Mouse (Mus musculus) heart, embryonic 11.5 days (tissue): ENCODE results near the gene Ifrd2. TPM values are rescaled to one million over a fixed set of nuclear protein-coding genes. Genes with fewer than 3 reads are reported as not detected.

Experiments used
- ATAC-seq: fragments of 200-750 bp; cut with Nextera tagmentation; replicated peaks from 2 replicates; pipeline ENCODE4 v1.8.0; 2017; ENCODE audit warnings: moderate library complexity; ENCODE audit not compliant: insufficient number of reproducible peaks, low FRiP score, low TSS enrichment
- H3K27ac ChIP-seq: fragments of 300-500 bp; sonication (generic); 2 replicates; pipeline ENCODE4 v1.5.1; 2014; ENCODE audit warnings: mild to moderate bottlenecking, low read depth, low read length
- H3K27me3 ChIP-seq: fragments of 300-500 bp; sonication (generic); 2 replicates; pipeline ENCODE4 v1.6.1; 2014; ENCODE audit warnings: mild to moderate bottlenecking, low read length, mixed read lengths; ENCODE audit not compliant: control insufficient read depth, insufficient read depth
- H3K36me3 ChIP-seq: fragments of 300-500 bp; sonication (generic); 2 replicates; pipeline ENCODE4 v1.6.1; 2014; ENCODE audit warnings: mild to moderate bottlenecking, low read length, moderate library complexity, mixed read lengths; ENCODE audit not compliant: control insufficient read depth, insufficient read depth
- H3K4me1 ChIP-seq: fragments of 300-500 bp; sonication (generic); 2 replicates; pipeline ENCODE4 v1.6.1; 2014; ENCODE audit warnings: low read length; ENCODE audit not compliant: control insufficient read depth, insufficient read depth
- H3K4me2 ChIP-seq: fragments of 300-500 bp; sonication (generic); 2 replicates; pipeline ENCODE4 v1.6.1; 2014; ENCODE audit warnings: mild to moderate bottlenecking, moderate library complexity
- H3K4me3 ChIP-seq: fragments of 300-500 bp; sonication (generic); 2 replicates; pipeline ENCODE4 v1.5.1; 2014; ENCODE audit warnings: low read depth, low read length
- H3K9ac ChIP-seq: fragments of 300-500 bp; sonication (generic); 2 replicates; pipeline ENCODE4 v1.6.1; 2014; ENCODE audit warnings: mild to moderate bottlenecking, low read depth, low read length, moderate library complexity
- H3K9me3 ChIP-seq: fragments of 300-500 bp; sonication (generic); replicated peaks from 2 replicates; pipeline ENCODE4 v1.6.1; 2016; ENCODE audit warnings: low read length; ENCODE audit not compliant: control insufficient read depth
- WGBS: fragments of 180-500 bp; shearing (Covaris S2); extraction: QIAGEN DNeasy Blood & Tissue Kit; methylation state at CpG from one replicate; pipeline ENCODE4 v1.1.7; 2014; ENCODE audit not compliant: insufficient replicate concordance; 5-methylcytosine and 5-hydroxymethylcytosine counted together
- polyA plus RNA-seq: library from polyadenylated mRNA; unstranded; fragments of >200 nt; fragmentation: Nextera tagmentation; extraction: Ambion mirVana; gene quantifications from 2 replicates; pipeline ENCODE4 v1.2.1, GENCODE M21; 2014

Gene Ifrd2
- polyA plus RNA-seq, 1 experiment from 2014 or later: 57.5 TPM

DNA sequence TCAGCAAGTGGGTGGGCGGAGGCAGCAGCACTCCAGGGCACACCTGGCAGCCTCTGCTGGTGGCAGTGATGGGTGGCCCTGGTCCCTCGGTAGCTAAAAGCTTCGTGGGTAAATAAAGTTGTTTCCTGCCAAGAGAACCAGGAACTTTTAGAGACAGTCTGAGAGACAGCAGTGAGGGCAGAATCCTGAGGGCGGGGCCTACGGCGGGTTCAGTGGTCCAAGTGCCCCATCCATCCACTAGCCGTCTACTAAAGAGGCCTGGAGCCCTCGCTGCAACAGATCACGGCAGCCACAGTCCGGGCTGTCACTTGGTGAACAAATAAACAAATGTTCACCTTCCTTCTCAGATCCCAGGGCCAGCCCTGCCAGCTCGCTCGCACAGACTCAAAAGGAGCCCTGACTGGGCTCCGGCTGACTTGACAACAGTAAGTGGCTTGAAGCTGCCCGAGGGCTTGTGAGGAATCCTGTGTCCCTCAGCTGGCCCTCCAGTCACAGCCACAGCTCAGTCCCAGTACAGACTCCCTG, 42.5 kb downstream of the Ifrd2 start:
- WGBS: 25% methylated on average over 14 of the region's 14 CpGs
- no peak for ATAC-seq
- peak overlapping the region; percentile 42 for H3K4me2 ChIP-seq
- peaks cover 76% of the 10 kb centered on the region for H3K4me1 ChIP-seq
- 0 out of 2 replicates have a peak overlapping the region, but pooled peaks have one; percentile 10 for H3K4me3 ChIP-seq
- H3K9me3 ChIP-seq: no peaks in the 10 kb centered on the region
- peak overlapping the region; percentile 58 for H3K9ac ChIP-seq
- peak overlapping the region; percentile 82 for H3K27ac ChIP-seq
- peaks cover 5% of the 10 kb centered on the region; the same call in 1 of the 2 replicates for H3K36me3 ChIP-seq
- no peaks in the 10 kb centered on the region for H3K27me3 ChIP-seq

DNA sequence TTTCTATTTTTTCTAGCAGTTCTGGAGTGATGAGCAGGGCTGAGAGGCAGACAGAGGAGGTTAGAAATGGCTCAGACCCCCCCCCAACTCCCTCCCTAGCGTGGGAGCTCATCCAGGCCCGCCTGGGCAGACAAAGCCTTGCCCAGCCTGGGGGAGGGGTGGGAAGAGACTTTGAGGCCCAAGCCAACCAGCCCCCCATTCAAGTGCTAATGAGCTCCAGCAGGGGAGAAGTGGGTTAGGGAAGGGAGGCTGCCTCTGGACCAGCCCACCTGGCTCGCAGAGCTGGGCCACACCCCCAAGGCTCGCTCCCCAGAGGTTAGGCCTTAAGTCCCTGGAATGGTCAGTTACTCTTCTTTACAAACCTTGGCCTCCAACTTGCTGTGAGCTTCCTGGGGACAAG, 43.1 kb downstream of the Ifrd2 start:
- WGBS: 25% methylated on average over 4 of the region's 4 CpGs
- peak overlapping the region; percentile 82 for H3K27ac ChIP-seq
- no peak for ATAC-seq

DNA sequence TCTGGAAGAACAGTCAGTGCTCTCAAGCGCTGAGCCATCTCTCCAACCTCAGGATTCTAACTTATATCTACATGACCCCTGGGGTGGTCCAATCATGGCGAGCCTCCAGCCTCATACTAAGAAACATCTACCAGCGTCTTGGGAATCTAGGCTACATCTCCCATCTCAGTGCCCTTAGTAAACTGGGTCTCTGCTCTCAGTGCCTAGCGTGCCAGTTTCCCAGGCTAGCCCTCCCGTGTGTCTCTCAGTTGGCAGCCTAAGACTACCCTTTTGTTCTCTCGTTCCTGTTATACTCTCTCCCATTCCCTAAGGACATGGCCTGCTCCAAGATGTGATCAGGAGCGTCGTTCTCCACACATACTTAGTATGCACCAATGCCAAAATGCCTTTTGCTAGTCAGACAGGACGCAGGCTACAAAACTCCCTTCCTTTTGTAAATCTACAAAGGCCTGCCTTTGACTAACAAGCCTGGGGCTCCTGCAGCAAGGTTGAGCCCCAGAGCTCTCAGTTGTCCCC, 43.9 kb downstream of the Ifrd2 start:
- no peak overlapping the region for H3K4me3 ChIP-seq

More for the DNA sequence above, 43.1 kb downstream of the Ifrd2 start:
- Histone ChIP-seq H3K9me3 (no peaks in the 10 kb centered on the region), H3K4me1 (peaks cover 72% of the 10 kb centered on the region), H3K36me3 (no peaks in the 10 kb centered on the region; the same call in 1 of the 2 replicates), H3K9ac (peak overlapping the region; percentile 58), H3K4me3 (0 out of 2 replicates have a peak overlapping the region, but pooled peaks have one; percentile 3), H3K27me3 (no peaks in the 10 kb centered on the region), H3K4me2 (peak overlapping the region; percentile 42)

DNA sequence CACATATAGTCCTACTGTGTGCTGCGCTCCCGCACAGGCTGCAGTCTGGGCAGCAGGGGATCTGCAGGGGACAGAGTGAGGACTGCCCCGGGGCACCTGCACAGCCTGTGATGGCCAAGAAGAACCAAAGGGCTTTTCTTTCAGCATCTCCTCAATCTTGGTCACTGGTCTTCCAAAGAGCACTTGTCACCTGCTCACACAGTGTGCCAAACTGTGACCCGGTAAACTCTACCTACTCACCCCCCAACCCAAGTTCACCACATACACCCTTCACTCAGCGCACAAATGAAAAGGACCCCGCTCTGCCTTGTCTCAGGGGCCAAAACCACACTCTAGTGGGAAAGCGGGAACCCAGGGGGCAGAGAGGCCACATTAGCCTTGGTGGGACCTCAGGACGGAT, 44.4 kb downstream of the Ifrd2 start:
- WGBS: 85% methylated on average over 8 of the region's 8 CpGs
- no peaks in the 10 kb centered on the region; the same call in 1 of the 2 replicates for H3K36me3 ChIP-seq
- H3K27ac ChIP-seq: peak overlapping the region; percentile 29; the same call in 1 of the 2 replicates
- no peaks in the 10 kb centered on the region for H3K9me3 ChIP-seq
- H3K4me1 ChIP-seq: peaks cover 72% of the 10 kb centered on the region
- ATAC-seq: no peak
- peak overlapping the region; percentile 100 for H3K4me2 ChIP-seq
- peak overlapping the region; percentile 58 for H3K9ac ChIP-seq
- peak overlapping the region; percentile 97; the same call in 1 of the 2 replicates for H3K4me3 ChIP-seq
- H3K27me3 ChIP-seq: no peaks in the 10 kb centered on the region

More for the DNA sequence above, 43.9 kb downstream of the Ifrd2 start:
- Histone ChIP-seq H3K36me3 (no peaks in the 10 kb centered on the region; the same call in 1 of the 2 replicates), H3K4me2 (no peak overlapping the region), H3K27ac (peak overlapping the region; percentile 29; the same call in 1 of the 2 replicates), H3K4me1 (peaks cover 74% of the 10 kb centered on the region), H3K9ac (peak overlapping the region; percentile 22; the same call in 1 of the 2 replicates), H3K27me3 (no peaks in the 10 kb centered on the region), H3K9me3 (no peaks in the 10 kb centered on the region)
- no peak for ATAC-seq
- 73% methylated on average over 9 of the region's 9 CpGs for WGBS

DNA sequence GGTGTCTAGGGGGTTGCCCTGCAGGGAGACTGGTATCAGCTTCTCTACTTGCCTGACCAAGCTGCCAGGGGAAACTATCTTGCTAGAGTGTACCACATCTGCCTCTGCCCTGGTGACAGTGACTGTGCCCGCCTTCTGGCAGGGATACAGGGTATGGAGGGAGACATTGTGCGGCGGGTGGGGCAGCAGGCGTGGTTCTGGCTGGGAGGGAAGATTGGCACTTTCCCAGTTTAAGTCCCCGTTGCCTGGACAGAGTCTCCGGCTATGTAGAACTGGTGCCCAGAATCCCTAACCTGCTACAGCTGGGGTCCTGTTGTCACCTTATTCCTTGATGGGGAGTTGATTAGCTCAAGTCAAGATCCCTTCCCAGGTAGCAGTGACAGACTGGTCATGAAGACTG, 45.0 kb downstream of the Ifrd2 start:
- Histone ChIP-seq H3K4me3 (peak overlapping the region; percentile 97), H3K27ac (peak overlapping the region; percentile 90), H3K9ac (peak overlapping the region; percentile 94), H3K36me3 (no peaks in the 10 kb centered on the region; the same call in 1 of the 2 replicates), H3K9me3 (no peaks in the 10 kb centered on the region), H3K27me3 (no peaks in the 10 kb centered on the region), H3K4me2 (peak overlapping the region; percentile 100), H3K4me1 (peaks cover 72% of the 10 kb centered on the region)
- ATAC-seq: no peak
- 74% methylated on average over 6 of the region's 6 CpGs for WGBS

DNA sequence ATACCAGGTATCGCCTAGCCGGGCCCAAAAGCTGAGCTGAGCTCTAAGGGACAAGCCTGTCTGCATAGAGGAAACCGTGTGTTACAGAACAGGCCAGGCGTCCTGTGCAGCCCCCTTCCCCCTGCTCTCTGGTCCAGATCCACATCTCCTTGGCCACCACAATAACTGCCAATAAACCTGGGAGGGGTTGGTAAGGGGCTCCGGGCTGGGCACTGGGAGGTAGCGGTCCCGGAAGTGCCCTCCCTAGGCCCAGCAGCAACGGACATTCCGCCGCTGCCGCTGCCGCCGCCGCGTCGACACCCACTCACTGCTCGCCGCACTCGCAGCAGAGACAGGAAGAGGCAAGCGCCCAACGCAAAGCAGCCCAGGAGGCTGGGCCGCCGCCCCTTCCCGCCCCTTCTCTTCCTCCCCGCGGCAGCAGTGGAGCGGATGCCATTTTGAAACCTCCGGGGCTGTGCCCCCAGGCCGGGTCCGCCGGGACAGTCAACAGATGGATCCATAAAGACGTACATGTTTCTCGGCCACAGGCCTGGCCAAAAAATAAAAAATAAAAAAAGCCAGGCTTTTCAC, 45.7 kb downstream of the Ifrd2 start:
- peaks cover 66% of the 10 kb centered on the region for H3K4me1 ChIP-seq
- no peaks in the 10 kb centered on the region for H3K27me3 ChIP-seq
- H3K4me3 ChIP-seq: peak overlapping the region; percentile 97
- peak overlapping the region; percentile 100 for H3K4me2 ChIP-seq
- peak; percentile 32 for ATAC-seq
- no peaks in the 10 kb centered on the region; the same call in 1 of the 2 replicates for H3K36me3 ChIP-seq
- H3K27ac ChIP-seq: peak overlapping the region; percentile 90
- H3K9ac ChIP-seq: peak overlapping the region; percentile 94
- 2% methylated on average over 33 of the region's 33 CpGs for WGBS
- H3K9me3 ChIP-seq: no peaks in the 10 kb centered on the region

DNA sequence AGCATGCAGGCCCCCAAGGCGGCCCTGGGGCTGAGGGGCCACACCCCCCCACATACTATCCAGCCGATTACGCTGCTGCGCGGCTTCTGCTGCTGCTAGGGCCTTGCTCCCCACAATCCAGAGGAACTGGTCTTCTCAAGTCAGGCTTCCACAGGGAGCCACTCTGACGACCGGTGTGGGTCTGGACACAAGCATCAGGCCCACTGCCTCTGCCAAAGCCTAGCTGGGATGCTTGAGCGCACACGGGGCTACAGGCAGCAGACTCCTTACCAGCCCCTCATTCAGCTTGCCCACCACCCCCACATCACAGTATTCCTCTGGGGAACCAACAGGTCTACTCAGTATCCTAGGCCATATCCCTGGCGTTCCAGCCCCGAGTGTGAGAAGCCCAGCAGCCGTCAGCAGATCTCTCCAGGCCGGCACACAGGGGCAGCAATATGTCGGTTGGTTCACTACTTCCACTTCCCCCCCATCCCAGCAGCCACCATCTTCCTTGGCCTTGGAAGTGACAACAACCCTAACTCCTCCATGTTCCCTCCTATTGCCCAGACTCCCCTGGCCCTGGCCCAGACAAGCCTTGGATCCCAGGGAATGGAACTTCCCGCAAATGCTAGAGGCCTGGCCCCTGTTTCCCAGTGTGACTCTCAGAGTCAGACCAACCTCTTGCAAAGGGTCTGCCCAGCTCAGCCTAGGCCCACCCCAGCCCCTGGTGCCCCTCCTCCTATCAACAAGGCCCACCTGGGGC, 46.4 kb downstream of the Ifrd2 start:
- Histone ChIP-seq H3K36me3 (no peaks in the 10 kb centered on the region; the same call in 1 of the 2 replicates), H3K4me2 (peak overlapping the region; percentile 100), H3K4me1 (peaks cover 60% of the 10 kb centered on the region), H3K4me3 (peak overlapping the region; percentile 97), H3K27ac (peak overlapping the region; percentile 90), H3K9ac (peak overlapping the region; percentile 94), H3K9me3 (no peaks in the 10 kb centered on the region), H3K27me3 (no peaks in the 10 kb centered on the region)
- no peak for ATAC-seq
- WGBS: 2% methylated on average over 15 of the region's 15 CpGs
